Mouse (Mus musculus) neutrophil, adult 83 days (primary cell): ENCODE measurements around the gene Slamf9. TPM values are rescaled to one million over a fixed set of nuclear protein-coding genes. Genes with fewer than 3 reads are reported as not detected.

Experiments used
- total RNA-seq, 2 experiments: library from RNA; stranded (reverse); gene quantifications; one replicate each; pipeline ENCODE4 v1.2.4; 2023

Gene Slamf9
- under 1 TPM; 0.61 to 0.84 TPM for total RNA-seq

GRCm38 (mm10) chr1:172475054-172475741 lies at the start of gene Slamf9:
TSS of gene Slamf9 (plus strand) at chr1:172475358.

GRCm38 (mm10) chr1:172481540-172482280 lies 6.6 kb downstream of the Slamf9 start, which contains the start of gene Igsf9:
TSS of gene Igsf9 (plus strand) at chr1:172481788.

GRCm38 (mm10) chr1:172499765-172500441 lies 24.7 kb downstream of the Slamf9 start, which contains the start of gene Tagln2:
TSS of gene Tagln2 (plus strand) at chr1:172500047.

GRCm38 (mm10) chr1:172520576-172521440 lies 45.6 kb downstream of the Slamf9 start, which contains the start of gene Cfap45:
TSS of gene Cfap45 (plus strand) at chr1:172520801.

Other genes starting within 250 kb of the Slamf9 start
- gene Atp1a4, start 216.9 kb upstream of the Slamf9 start, total RNA-seq: not detected
- gene Igsf8, start 213.7 kb upstream of the Slamf9 start, total RNA-seq: 10 to 100 TPM; 23.1 to 24.0 TPM
- not detected for gene Atp1a2, start 177.3 kb upstream of the Slamf9 start, total RNA-seq
- not detected for gene Kcnj9, start 146.0 kb upstream of the Slamf9 start, total RNA-seq
- gene Kcnj10, start 134.1 kb upstream of the Slamf9 start, total RNA-seq: 1 to 10 TPM; 1.6 to 3.3 TPM
- gene Pigm, start 98.8 kb upstream of the Slamf9 start, total RNA-seq: 10 to 100 TPM; 15.4 to 15.9 TPM
- gene Igsf9, start 6.4 kb downstream of the Slamf9 start, total RNA-seq: under 1 TPM; 0.33 to 0.70 TPM
- gene Tagln2, start 24.7 kb downstream of the Slamf9 start, total RNA-seq: 100 to 1,000 TPM; 208 to 209 TPM
- gene Cfap45, start 45.4 kb downstream of the Slamf9 start, total RNA-seq: under 1 TPM in 1 of 2 experiments, not detected in 1; 0.64 TPM
- gene Vsig8, start 80.6 kb downstream of the Slamf9 start, total RNA-seq: not detected
- gene Slamf8, start 115.2 kb downstream of the Slamf9 start, total RNA-seq: 1 to 10 TPM; 5.1 to 5.3 TPM
- not detected for gene Fcrl6, start 127.2 kb downstream of the Slamf9 start, total RNA-seq
- gene Dusp23, start 157.6 kb downstream of the Slamf9 start, total RNA-seq: 1 to 10 TPM; 1.7 to 1.8 TPM
- gene Crp, start 222.7 kb downstream of the Slamf9 start, total RNA-seq: not detected